Mouse (Mus musculus) C2C12 (cell line): ENCODE data around the gene Mtmr1.

ENCODE experiments used
- CEBPB ChIP-seq: IDR thresholded peaks from one replicate; pipeline ENCODE4 v1.6.1; 2011; ENCODE audit warnings: low read depth, mild to moderate bottlenecking, control low read depth, moderate library complexity
- CTCF ChIP-seq: IDR thresholded peaks from one replicate; pipeline ENCODE4 v1.5.1; 2011; ENCODE audit not compliant: control insufficient read depth, insufficient read depth, insufficient read length
- FOSL1 ChIP-seq: IDR thresholded peaks from one replicate; pipeline ENCODE4 v1.8.0; 2011; ENCODE audit warnings: mild to moderate bottlenecking, low read length; ENCODE audit not compliant: poor library complexity, insufficient read depth, severe bottlenecking
- MAX ChIP-seq: IDR thresholded peaks from one replicate; pipeline ENCODE4 v1.6.1; 2011; ENCODE audit warnings: mild to moderate bottlenecking, control low read depth
- MYOD1 ChIP-seq: IDR thresholded peaks from one replicate; pipeline ENCODE4 v1.6.1; 2011; ENCODE audit warnings: low read depth; ENCODE audit not compliant: control insufficient read depth, insufficient read length
- MYOG ChIP-seq: IDR thresholded peaks from one replicate; pipeline ENCODE4 v1.6.1; 2011; ENCODE audit not compliant: control insufficient read depth, insufficient read length; ENCODE audit errors: extremely low read depth
- USF1 ChIP-seq: IDR thresholded peaks from one replicate; pipeline ENCODE4 v1.6.1; 2011; ENCODE audit warnings: low read depth, mild to moderate bottlenecking, control low read depth, moderate library complexity

GRCm38 (mm10) chrX:71456078-71456737, 91.6 kb downstream of the Mtmr1 start:
- no peak for TF ChIP-seq CTCF
- TF ChIP-seq MAX = no peak
- TF ChIP-seq USF1 = no peak
- TF ChIP-seq MYOD1 = no peak
- TF ChIP-seq CEBPB = no peak
- TF ChIP-seq MYOG = no peak
- TF ChIP-seq FOSL1 = no peak
